Mouse (Mus musculus): ENCODE results near the gene Dusp5.
"Not testable (repeated sequence)": the region's sequence is repeated elsewhere in the genome, so short reads cannot be mapped to it uniquely, and the experiment has no call there.

The Dusp5 gene

GRCm38 (mm10) chr19:53528752-53529454, at the start of gene Dusp5:
Gene Dusp5 (plus strand): TSS chr19:53529109.
- peak; percentile 96 to 97 for DNase-seq (ENCODE audit: low spot score in 2 of 2)

DNA sequence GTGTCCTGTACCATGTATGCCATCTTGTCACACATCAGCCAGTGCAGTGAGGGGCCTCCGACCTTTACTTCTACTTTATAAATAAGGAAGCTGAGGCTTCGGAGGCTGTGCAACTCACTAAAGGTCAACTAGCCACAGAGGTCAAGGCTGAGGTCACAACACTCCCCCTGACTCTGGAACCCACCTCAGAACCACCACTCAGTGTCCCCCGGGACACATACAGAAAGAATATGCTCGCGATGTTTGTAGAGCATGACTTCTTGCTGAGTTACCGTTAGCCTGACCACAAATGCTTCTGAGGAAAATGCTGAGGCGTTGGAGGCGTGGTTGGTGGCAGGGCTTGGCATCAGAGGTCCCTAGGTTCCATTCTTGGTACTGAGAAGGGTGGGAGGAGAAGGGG, 49.3 kb upstream of the Dusp5 start:
- DNase-seq (ENCODE audit: low spot score in 2 of 2): no peak

- DNase-seq (ENCODE audit: low spot score in 2 of 2): no peak
Measured at GRCm38 (mm10) chr19:53482093-53482492, 46.8 kb upstream of the Dusp5 start.

DNA sequence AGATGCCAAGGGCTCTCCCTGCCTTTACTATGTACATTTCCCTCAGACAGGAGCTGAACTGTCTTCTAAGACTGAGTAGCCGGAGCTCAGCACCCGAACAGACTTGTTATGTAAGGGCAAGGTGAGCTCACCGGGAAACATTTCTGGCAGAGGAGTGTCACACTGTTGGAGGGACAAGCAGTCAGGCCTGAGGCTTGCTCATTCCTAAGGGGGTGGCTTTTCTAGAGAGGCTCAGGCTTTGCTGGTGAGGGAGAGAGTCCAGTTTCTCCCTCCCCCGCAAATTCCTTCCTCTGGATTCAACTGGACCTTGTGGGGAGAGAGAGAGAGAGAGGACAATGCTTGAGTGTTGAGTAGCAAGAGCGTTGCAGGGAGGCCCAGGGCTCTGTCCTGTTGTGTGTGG, 46.4 kb upstream of the Dusp5 start:
- no peak for DNase-seq (ENCODE audit: low spot score in 2 of 2)

- no peak for DNase-seq (ENCODE audit: low spot score in 2 of 2)
Measured at GRCm38 (mm10) chr19:53483984-53484383, 44.9 kb upstream of the Dusp5 start.

DNA sequence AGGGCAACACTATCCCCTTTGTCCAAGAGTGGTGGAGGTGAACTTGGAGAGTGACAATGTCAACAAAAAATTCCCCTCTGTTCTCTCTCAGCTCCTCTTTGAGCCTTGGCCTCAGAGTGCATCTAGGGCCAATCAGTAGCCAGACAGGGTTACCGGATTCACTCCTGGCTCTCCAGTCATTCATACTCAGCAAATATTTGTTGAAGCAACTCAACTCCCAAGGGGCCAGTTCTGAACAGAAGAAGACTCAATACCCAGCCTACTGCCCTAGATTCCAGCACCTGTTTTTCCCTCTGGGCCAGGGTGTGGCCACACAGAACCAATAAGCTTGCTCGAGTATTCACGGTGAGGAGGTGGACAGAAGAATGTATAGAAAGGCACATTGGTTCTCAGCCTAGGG, 44.0 kb upstream of the Dusp5 start:
- DNase-seq (ENCODE audit: low spot score in 2 of 2): no peak

GRCm38 (mm10) chr19:53489187-53489586, 39.7 kb upstream of the Dusp5 start:
- no peak for DNase-seq (ENCODE audit: low spot score in 2 of 2)

DNA sequence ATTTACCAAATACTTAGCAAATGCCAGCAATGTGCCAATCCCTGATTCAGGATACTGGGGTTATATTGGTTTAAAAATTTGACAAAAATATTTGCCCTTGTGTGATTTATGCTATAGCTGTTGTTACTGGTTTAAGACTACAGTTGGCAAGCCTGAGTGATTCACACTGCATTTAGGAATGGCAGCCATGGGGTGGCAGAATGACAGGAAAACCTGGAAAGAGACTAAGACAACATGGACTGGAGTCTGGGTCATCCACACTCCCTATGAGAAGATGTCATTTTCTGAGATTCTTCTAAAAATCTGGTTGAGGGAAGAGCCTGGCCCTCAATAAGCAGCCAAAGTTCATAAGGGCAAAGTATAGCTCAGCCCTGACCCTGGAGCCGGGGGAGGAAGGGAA, 39.0 kb upstream of the Dusp5 start:
- no peak for DNase-seq (ENCODE audit: low spot score in 2 of 2)

DNA sequence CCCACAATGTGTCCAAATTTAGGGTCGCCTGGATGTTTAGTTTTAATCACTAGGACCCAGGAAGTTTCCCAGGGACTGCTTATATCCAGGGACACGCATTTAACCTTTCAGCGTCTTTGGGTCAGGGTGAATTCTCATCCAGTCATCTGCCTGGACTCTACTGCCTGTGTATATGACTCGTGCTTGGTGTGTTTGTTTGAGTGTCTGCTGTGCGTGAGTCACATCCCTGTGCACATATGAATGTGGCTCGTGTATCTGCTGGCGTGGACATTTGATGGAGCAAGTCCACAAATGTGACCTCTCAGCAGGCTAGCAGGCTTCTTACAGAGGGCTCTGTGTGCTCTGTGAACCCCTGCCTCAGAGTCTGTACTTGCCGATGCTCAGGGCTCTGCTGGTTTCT, 38.0 kb upstream of the Dusp5 start:
- DNase-seq (ENCODE audit: low spot score in 2 of 2): no peak

DNA sequence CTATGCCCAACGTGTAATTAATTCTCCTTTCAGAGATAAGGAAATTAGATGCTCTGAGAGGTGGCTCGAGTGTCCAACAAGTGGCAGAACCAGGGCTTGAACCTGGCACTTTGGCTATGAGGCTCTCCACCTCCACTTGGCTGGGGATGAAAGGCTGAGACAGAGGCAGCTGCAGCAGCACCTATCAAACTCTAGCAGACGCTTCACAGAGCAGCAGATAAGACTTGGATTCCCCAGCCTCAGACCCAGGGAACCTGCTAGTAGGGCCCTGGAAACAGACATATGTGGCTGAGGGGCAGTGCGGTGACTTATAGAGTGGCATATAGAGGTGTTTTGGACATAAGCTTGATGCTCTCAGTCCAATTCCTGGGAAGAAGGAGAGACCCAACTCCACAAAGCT, 36.4 kb upstream of the Dusp5 start:
- no peak for DNase-seq (ENCODE audit: low spot score in 2 of 2)

GRCm38 (mm10) chr19:53493866-53494265, 35.0 kb upstream of the Dusp5 start:
- no peak for DNase-seq (ENCODE audit: low spot score in 2 of 2)

DNA sequence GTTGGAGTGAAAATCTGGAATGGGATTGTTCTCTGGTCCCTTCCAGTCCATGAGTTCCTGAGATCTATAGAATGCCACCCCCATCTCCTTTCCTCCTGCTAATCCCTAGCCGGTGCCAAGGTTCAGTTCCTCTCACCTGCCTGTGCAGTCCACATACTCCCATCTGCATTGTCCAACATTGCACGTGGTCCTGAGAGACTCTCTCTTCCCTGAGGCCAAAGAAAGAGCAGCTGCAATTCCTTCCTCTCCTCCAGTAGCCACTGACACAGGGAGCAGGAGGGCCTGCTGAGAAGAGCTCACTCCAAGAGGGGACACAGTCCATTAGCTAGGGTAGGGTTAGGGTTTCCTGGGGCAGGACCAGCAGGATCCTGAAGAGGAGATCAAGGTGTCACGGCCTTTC, 31.0 kb upstream of the Dusp5 start:
- DNase-seq (ENCODE audit: low spot score in 2 of 2): no peak

- no peak for DNase-seq (ENCODE audit: low spot score in 2 of 2)
Measured at GRCm38 (mm10) chr19:53499049-53499448, 29.9 kb upstream of the Dusp5 start.

- no peak for DNase-seq (ENCODE audit: low spot score in 2 of 2)
Measured at GRCm38 (mm10) chr19:53499451-53499940, 29.4 kb upstream of the Dusp5 start.

DNA sequence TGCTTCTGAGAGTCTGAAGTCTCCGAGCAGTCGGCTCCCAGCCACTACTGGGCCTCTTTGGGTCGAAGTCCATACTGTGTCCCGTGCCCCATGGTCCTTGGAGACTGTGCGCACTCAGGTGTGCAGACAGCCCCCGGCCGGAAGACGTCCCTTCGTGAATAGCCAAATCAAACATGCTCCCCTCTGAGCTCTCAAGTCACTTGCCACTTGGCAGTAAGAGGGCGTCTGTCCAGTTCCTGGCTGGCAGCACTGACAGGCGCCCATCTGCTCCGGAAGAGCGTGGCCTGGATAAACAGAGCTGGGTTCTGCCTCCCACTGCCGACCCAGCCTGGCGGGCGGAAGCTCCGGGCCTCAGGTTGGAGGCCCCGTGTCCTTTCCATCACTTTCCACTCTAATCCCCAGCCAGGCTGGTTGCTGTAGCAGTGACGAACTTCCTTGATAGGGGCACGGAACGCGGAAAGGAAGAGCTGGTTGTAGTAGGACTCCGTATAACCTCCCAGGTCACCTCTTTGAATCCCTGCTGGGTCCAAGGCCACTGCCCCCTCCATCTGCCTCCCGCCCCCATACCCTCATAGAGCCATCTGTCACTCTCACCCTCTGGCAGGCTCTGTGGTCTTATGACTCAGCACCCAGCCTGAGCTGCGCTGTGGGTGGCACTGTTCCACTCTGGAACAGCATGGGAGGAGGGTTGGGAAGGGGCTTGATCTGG, 28.5 kb upstream of the Dusp5 start:
- DNase-seq (ENCODE audit: low spot score in 2 of 2): peak; percentile 62

DNA sequence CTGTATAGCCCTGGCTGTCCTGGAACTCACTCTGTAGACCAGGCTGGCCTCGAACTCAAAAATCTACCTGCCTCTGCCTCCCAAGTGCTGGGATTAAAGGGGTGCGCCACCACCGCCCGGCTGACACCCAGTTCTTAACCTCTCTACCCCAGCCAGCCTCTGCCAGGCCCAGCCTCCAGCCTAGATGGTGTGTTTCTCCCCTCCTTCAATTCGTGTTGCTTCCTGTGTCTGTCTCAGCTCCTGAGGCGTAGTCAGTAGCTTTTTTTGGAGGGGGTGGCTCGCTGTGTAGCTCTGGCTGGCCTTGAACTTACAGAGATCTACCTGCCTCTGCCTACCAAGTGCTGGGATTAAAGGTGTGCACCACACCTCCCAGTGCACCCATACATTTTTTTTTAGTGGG, 27.7 kb upstream of the Dusp5 start:
- DNase-seq (ENCODE audit: low spot score in 2 of 2): not testable (repeated sequence)

DNA sequence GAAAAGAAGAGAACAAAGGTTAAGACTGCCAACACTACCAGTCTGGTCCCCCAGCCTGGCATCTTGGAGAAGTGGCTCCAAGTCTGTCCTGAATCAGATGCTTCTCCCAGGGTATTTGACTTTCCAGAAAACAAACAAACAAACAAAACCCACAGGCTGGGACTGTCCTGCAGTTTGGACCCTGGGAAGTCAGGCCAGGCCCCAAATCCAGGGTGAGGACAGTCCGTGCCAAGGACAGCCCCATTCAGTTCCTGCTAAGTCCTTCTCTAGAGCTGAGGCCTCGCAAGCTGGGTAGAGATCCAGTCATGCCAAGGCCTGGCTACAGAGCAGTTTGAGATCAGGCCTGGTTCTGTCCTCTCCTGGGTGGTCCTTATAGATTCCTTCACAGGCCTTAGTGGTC, 27.1 kb upstream of the Dusp5 start:
- DNase-seq (ENCODE audit: low spot score in 2 of 2): no peak

DNA sequence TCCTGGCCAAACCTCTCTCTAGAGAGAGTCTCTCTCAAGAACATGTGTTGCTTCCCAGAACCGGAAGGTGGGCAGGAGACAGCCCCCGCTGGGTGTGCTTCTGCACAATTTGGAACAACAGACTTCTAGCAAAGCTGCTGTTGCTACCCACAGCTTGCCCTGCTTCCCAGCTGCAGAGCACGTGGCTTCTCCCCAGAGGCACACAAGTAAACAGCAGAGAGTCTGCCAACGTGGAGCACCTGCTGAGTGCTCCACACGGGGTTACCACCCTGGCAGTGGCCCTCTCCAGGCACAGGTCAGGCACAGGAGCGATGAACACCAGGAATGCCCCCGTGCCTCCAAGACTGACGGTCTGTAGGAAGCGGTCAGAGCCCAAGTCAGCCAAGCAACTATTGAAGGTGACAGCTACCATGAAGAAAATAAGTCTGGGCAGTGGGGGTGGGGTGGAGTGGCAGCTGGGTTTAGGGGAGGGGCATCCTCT, 26.0 kb upstream of the Dusp5 start:
- peak; percentile 57 to 69 for DNase-seq (ENCODE audit: low spot score in 2 of 2)

DNA sequence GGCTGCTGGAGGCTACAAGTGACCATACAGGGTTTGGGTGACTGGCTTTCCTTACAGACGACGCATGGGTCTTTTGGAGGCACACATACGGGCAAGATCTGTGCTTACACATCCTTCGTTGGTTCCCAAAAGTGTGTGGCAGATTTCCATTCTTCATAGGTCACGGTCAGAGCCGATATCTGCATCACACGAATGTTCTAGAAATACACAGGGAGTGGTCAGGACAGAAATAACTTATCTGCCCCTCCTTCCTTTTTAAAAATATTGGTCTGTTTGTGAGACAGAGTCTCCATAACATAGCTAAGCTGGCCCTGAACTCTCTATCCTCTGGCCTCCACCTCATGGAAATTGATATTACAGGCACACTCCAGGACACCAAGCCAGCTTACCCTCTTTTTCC, 24.7 kb upstream of the Dusp5 start:
- DNase-seq (ENCODE audit: low spot score in 2 of 2): no peak

GRCm38 (mm10) chr19:53505728-53506127, 23.2 kb upstream of the Dusp5 start:
- no peak for DNase-seq (ENCODE audit: low spot score in 2 of 2)

- DNase-seq (ENCODE audit: low spot score in 2 of 2): peak; percentile 35 to 48
Measured at GRCm38 (mm10) chr19:53507497-53507896, 21.4 kb upstream of the Dusp5 start.

- no peak for DNase-seq (ENCODE audit: low spot score in 2 of 2)
Measured at GRCm38 (mm10) chr19:53511244-53511934, 17.5 kb upstream of the Dusp5 start.

Measured in right cerebral cortex, adult 2 months (tissue).